Mouse (Mus musculus): ENCODE data around the gene Sucla2.

The Sucla2 gene

GRCm38 (mm10) chr14:73524766-73525448 is at the start of gene Sucla2:
Gene Sucla2 (plus strand): TSS chr14:73525319.
- DNase-seq, result peak; percentile 95 to 96

- peak in 1 of 2 experiments; percentile 22 for DNase-seq
These were observed 49.6 kb upstream of the Sucla2 start for GRCm38 (mm10) chr14:73475506-73475905.

GRCm38 (mm10) chr14:73476361-73476934 is 48.7 kb upstream of the Sucla2 start:
- DNase-seq, result no peak

- DNase-seq, result no peak
These were observed 48.0 kb upstream of the Sucla2 start for GRCm38 (mm10) chr14:73477077-73477476.

DNA sequence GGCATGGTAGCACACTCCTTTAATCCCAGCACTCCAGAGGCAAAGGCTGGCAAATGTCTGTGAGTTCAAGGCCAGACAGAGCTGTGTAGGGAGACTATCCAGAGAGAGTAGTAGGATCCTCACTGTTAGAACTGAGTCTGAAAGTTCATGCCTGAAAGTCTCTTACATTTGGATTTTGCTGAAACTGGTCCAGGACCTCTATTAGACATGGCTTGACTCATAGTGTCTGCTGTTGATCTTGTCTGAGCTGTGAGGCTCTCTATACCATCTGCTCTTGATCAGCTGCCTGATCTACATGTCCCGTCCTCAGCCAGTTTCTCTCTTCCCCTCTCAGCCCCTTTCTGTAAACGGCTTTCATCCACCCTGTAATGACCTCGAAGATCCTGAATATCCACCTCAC is 46.8 kb upstream of the Sucla2 start:
- no peak for DNase-seq

DNA sequence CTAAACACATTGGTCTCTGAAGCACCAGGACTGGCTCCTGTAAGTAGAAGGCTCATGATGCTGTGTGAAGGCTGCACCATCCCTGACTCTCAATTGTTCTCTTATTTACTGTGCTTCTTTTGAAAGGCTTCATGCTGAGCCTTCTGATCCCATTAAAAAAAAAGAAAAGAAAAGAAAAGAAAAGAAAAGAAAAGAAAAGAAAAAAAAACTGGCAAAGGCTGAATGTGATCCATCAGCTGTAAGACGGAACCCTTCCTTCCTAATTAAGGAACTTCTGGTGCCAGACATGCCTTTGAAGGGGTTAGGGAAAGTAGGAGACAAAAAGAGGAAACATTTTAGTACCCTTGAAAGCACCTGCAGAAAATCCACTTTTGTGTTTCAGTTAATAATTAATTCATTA is 45.3 kb upstream of the Sucla2 start:
- DNase-seq, result no peak

- DNase-seq, result no peak
These were observed 41.4 kb upstream of the Sucla2 start for GRCm38 (mm10) chr14:73483516-73484229.

DNA sequence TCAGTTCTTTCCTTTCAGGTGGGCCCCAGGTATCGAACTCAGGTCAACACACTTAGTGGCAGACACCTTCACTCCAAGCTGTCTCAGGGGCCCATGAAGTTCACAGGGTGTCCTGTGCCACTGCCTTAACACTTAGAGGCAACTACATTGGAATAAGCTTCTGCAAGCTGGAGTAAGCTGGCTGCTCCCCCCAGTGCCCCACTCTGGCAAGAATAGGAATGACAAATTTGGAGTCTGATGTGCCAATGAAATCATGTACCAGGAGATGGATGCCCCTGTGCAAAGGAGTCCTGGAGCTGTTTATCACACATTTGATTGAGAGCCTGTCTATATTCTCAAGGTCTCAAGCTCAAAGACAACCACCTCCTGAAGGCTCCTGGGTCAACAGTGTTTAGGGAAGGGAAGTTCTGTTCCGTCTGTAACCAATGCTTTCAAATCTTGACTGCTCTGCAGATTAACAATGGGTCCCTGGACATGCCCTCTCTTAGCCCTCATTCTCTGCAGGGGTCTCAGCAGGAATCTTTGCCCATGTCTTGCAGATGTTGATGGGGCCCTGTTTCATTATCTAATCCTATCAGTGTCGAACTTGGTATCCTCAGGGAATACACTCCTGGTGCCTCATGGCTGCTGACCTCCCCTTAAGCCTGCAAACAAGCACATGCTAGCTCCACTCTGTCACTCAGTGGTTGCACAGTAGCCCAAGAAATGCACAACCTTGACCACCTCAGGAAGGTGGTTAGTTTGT is 40.6 kb upstream of the Sucla2 start:
- no peak for DNase-seq

DNA sequence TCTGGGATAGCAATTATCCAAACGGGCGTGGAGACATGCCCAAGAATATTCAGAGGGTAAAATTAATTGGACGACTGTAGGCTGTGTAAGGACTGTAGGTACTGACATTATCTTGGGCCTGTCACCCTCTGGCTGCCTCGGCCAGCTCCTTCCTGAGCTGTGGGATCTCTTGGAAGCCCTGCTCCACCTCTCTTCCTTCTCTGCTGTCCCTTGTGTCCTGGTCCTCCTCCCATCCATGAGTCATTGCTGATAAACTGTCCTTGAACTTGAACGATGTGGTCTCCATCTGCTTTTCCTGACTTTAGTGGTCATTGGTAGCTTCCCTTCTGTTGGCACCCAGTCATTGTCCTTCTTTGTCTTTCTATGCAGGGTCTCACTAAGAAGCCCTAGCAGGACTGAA is 38.5 kb upstream of the Sucla2 start:
- no peak for DNase-seq

DNA sequence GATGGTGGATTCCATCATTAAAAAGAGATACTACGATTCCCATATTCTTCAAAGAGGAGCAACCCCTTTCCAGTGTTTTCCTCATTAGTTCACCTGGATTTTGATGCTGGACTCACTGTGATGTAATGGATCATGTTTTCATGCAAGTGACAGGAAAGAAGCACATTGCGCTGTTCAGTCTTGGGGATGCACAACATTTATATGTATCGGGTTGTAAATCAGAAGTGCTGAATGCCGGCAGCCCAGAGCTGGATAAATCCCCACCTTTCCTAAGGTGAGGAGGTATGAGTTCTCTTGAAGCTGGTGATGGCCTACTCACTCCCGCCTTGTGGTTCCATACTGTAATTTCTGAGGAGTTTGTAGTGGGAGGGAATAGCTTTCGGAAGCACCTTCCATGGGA is 31.8 kb upstream of the Sucla2 start:
- DNase-seq, result no peak

- no peak for DNase-seq
These were observed 31.0 kb upstream of the Sucla2 start for GRCm38 (mm10) chr14:73494122-73494521.

- no peak for DNase-seq
These were observed 29.4 kb upstream of the Sucla2 start for GRCm38 (mm10) chr14:73495753-73496152.

DNA sequence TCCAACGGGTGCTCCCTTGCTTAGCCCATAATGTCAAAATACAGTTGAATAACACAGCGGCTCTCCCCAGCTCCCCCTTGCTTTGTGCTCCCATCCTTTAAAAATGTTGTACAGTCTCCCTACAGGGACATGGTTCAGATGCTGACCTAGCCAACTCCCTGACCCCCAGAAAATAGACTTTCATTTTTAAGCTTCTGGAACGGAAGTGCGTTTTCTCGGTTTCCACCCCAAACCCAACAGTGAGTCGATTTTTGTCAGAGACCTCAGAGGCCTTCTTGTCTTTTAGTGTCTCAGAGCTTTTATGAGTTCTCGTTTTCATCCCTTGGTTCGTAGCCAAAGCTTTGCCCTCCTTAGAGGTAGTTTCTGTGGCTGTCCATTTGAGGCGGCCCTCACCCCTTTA is 23.8 kb upstream of the Sucla2 start:
- no peak for DNase-seq

DNA sequence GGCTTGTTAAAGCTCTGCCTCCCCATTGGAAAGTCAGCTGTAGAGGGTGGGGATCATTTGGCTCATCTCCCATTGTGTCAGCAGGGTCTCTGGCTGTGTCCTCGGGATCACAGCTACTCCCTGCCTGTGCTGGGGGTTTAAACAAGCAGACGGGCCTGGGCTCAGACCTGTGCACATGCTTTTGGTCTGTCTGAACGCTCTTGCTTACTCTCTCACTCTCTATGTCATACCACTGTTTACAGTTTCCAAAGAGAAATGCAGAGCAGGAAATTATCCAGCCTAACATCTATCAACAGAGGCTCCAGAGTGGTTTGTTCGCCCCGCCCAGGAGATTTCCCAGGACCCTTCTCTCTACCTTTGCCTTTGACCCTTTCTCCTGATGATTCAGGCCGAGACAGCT is 23.4 kb upstream of the Sucla2 start:
- DNase-seq, result no peak

DNA sequence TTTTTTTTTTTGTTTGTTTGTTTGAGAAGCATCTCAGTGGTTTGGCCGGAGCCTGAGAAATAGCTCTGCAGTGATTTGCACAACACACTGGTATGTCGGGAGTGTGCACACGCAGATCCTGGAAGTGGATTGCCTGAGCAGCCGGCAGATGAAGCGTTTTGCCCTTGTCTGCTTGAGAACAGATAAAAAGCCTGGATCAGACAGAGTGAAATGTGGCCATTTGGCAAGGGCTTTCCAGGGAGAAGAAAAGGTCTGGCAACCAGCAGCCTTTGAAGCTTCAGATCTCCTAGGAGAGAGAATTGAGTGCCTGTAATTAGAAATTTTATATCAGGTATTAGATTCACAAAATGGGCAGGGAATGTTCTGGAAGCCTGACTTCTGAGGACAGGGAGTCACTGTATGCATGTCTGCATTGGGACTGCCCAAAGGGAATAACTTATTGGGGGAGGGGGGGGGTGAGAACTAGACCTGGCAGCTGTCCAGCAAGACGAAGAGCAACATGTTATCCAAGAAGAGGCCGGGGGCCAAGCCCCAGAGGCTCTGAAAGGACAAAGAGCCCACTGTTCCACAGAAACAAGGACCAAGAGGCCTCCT is 22.4 kb upstream of the Sucla2 start:
- peak; percentile 45 to 63 for DNase-seq

DNA sequence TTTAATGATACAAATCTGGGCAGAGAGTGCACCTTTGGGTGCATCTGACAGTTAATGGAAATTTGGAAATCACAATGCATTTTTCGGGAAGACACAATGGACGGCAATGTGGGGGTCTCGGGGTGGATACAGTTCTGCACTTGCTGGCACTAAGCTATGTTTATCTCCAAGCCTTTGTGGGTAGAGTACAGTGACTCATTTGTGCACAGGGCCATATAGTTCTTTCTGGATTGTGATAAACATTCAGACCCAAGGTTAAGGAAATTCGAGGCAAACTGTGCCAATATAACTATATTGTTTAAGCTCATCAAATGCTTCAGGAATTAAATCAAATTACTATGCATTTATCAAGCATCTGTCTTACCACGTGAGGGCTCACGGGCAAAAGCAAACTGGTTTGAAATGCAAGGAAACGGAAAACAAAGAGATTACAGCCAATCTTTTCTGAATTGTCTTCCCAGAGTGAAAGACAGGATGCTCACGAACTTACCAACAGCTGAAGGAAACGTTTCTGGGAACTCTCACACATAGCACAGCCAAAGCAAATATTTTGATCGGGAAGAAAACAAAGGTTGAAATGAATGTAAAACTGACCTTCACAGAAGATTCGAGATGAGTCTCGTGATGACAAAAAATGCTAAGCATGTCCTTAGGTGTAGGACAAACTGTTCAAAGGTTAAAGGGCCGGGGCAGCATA is 21.7 kb upstream of the Sucla2 start:
- DNase-seq, result no peak

- no peak for DNase-seq
These were observed 18.8 kb upstream of the Sucla2 start for GRCm38 (mm10) chr14:73506283-73506682.

DNA sequence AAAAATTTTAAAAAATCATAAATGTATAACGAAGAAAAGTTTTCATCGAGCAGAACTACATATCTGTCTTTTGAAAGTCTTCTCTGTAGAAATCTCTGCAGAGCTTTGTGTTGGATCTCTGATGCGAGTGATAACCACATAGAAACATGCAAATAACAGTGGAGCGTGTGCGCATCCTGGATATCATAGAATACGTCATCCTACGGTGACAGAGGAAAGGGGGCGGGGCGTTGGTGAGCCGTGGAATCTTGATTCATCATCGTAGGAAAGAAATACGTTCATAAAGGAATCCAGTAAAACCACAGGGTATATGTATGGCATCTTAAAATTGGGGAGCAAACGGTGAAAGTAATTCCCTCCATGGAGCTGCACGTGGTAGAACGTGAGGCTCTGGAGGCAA is 17.9 kb upstream of the Sucla2 start:
- no peak for DNase-seq

DNA sequence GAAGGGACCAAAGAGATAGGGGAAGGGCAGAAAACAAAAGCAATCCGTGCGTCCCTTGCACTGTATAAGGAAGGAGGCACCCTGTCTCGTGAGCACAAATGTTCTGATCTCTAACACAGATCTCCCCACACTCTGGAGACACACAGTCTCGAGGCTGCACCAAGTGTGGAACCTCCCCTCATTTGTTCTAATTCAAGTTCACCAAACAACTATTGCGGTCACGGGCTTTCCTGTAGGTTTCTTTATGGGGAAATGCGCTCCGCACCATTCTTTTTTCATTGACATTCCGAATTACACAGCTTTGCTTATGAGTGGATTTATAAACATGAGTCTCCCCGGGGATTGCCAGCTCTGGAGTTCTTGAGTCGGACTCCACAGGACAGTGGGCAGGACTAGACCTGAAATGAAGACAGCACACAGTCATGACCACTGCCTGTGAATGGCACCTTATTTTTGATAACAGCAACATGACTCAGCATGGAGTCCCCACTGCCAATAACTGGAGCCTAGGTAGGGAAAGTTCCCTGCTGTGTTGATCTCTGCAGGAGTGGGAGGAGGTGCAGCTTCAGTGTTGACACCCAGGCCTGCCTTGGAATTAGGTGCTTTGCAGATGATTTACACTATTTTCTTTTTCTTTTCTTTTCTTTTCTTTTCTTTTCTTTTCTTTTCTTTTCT is 17.3 kb upstream of the Sucla2 start:
- DNase-seq, result no peak

DNA sequence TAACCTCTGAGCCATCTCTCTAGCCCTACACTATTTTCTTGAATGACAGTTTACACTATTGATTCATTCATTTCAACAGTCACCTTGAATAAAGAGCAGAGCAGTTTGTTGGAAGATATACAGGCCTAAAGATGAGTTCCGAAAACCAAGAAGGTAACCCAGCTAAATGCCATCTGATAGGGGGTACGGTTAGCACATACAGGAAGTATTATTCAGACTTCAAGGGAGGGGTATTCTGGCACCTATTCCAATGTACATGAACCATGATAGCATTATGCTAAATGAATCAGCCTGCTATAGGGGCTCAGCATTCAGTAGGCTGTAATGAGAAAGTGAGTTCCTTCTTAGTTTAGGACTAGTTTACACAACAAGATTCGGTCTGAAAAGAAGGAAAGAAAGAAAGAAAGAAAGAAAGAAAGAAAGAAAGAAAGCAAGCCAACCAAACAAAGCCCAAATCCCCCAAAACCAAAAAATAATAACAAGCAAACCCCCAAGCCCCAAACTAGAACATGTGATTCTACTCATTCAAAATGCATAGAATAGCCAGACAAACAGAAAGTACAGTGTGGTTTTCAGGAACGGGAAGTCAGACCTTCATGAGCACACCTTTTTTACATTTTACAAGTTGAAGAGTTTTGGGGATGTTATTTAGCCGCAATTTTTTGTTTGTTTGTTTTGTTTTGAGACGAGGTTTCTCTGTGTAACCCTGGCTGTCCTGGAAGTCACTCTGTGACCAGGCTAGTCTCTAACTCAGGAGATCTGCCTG is 16.3 kb upstream of the Sucla2 start:
- no peak for DNase-seq

GRCm38 (mm10) chr14:73509765-73510423 is 15.2 kb upstream of the Sucla2 start, which contains the start of gene Med4:
Gene Med4 (plus strand): TSS chr14:73510025.
- peak; percentile 94 to 98 for DNase-seq

Data from cerebellum, adult 18-20 months (tissue).